Mouse (Mus musculus) heart, adult 2 months (tissue): ENCODE results near the gene Klhl36.

ENCODE experiments used
- CTCF ChIP-seq: fragments of 200-600 bp; IDR thresholded peaks from 2 replicates; pipeline ENCODE4 v1.8.1; 2022; ENCODE audit warnings: antibody characterized with exemption, mild to moderate bottlenecking, moderate library complexity
- EP300 ChIP-seq: fragments of 200-500 bp; IDR thresholded peaks from 2 replicates; pipeline ENCODE4 v1.6.1; 2011; ENCODE audit warnings: low read depth, low read length, control low read depth; ENCODE audit not compliant: insufficient read depth
- POLR2A ChIP-seq: fragments of 200-500 bp; IDR thresholded peaks from 2 replicates; pipeline ENCODE4 v1.6.1; 2011; ENCODE audit warnings: mild to moderate bottlenecking, low read depth, low read length, control low read depth; ENCODE audit not compliant: insufficient read depth

DNA sequence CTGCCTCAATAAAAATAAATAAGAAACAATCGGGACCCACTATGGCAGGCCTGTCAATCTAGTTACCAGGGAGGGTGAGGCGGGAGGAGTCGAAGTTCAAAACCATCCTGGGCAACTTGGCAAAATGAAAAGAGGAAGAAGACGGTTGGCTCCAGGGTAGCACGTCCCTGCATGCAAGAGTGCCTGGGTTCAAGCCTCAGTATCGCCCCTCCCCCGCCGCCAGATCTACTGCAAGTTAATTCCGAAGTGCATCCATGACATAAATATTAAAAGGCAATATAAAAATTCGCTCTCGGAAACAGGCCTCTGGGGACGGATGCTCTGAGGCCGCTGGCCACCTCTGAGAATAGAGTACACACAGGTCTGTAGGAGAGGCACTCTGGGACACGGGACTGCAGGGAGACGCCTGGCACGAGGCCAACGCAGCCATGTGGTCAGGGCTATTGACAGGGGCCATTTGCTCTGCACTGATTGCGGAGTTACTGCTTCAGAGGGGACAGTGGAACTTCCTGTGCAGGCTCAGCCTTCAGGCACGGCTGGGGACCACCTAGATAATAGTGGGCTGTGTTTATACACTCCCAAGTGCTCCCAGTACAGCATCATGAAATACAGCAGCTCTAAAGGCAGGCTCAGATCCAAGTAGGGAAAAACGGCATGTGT is 30.6 kb upstream of the Klhl36 start:
- TF ChIP-seq CTCF (no peak), POLR2A (no peak), EP300 (no peak)
